Mouse (Mus musculus) limb, embryonic 14.5 days (tissue): ENCODE results near the gene Epop. TPM values are rescaled to one million over a fixed set of nuclear protein-coding genes. Genes with fewer than 3 reads are reported as not detected.

Experiments used
- ATAC-seq: fragments of 200-750 bp; cut with Nextera tagmentation; 2 replicates; pipeline ENCODE4 v1.8.0; 2017; ENCODE audit warnings: low read depth, moderate number of reproducible peaks, moderate TSS enrichment; ENCODE audit not compliant: low FRiP score
- DNase-seq: peaks from one replicate; pipeline ENCODE4 v3.0.0-alpha.2; 2015; ENCODE audit warnings: low spot score
- H3K27ac ChIP-seq: fragments of 300-500 bp; sonication (generic); replicated peaks from 2 replicates; pipeline ENCODE4 v1.5.1; 2014; ENCODE audit warnings: low read depth, mild to moderate bottlenecking, low read length, moderate library complexity, mixed read lengths
- H3K27me3 ChIP-seq: fragments of 300-500 bp; sonication (generic); 2 replicates; pipeline ENCODE4 v1.6.1; 2014; ENCODE audit warnings: low read length, mixed read lengths; ENCODE audit not compliant: control insufficient read depth, insufficient read depth
- H3K36me3 ChIP-seq: fragments of 300-500 bp; sonication (generic); 2 replicates; pipeline ENCODE4 v1.6.1; 2014; ENCODE audit warnings: mild to moderate bottlenecking, low read length, moderate library complexity, mixed read lengths; ENCODE audit not compliant: control insufficient read depth, insufficient read depth
- H3K4me1 ChIP-seq: fragments of 300-500 bp; sonication (generic); 2 replicates; pipeline ENCODE4 v1.6.1; 2014; ENCODE audit warnings: antibody characterized with exemption, low read length, mixed read lengths; ENCODE audit not compliant: control insufficient read depth, insufficient read depth
- H3K4me2 ChIP-seq: fragments of 300-500 bp; sonication (generic); replicated peaks from 2 replicates; pipeline ENCODE4 v1.6.1; 2014; ENCODE audit warnings: low read depth, mild to moderate bottlenecking, low read length, moderate library complexity; ENCODE audit not compliant: severe bottlenecking
- H3K4me3 ChIP-seq: fragments of 300-500 bp; sonication (generic); replicated peaks from 2 replicates; pipeline ENCODE4 v1.5.1; 2014; ENCODE audit warnings: low read length
- H3K9ac ChIP-seq: fragments of 300-500 bp; sonication (generic); 2 replicates; pipeline ENCODE4 v1.6.1; 2014; ENCODE audit warnings: mild to moderate bottlenecking, low read depth, low read length, moderate library complexity; ENCODE audit not compliant: severe bottlenecking
- H3K9me3 ChIP-seq: fragments of 300-500 bp; sonication (generic); 2 replicates; pipeline ENCODE4 v1.6.1; 2016; ENCODE audit warnings: low read length; ENCODE audit not compliant: control insufficient read depth
- POLR2A ChIP-seq: fragments of 200-500 bp; IDR thresholded peaks from 2 replicates; pipeline ENCODE4 v1.8.0; 2012; ENCODE audit warnings: inconsistent platforms, mild to moderate bottlenecking, moderate library complexity, borderline replicate concordance; ENCODE audit not compliant: insufficient read depth, insufficient read length; ENCODE audit errors: extremely low read depth
- WGBS: fragments of 180-500 bp; shearing (Covaris S2); extraction: QIAGEN DNeasy Blood & Tissue Kit; methylation state at CpG from one replicate; pipeline ENCODE4 v1.1.7; 2014; 5-methylcytosine and 5-hydroxymethylcytosine counted together
- polyA plus RNA-seq, 2 experiments: library from polyadenylated mRNA; depleted of rRNA in 1 of 2; stranded (reverse) in 1 of 2; unstranded in 1 of 2; fragments of >200 nt; fragmentation: Nextera tagmentation in 1 of 2; extraction: Ambion mirVana in 1 of 2; gene quantifications; 2 replicates each; pipeline versions ENCODE4 v1.2.1 to v1.2.3; 2012 to 2014

Epop gene
- polyA plus RNA-seq, 2 experiments: 4.4 to 6.6 TPM

DNA sequence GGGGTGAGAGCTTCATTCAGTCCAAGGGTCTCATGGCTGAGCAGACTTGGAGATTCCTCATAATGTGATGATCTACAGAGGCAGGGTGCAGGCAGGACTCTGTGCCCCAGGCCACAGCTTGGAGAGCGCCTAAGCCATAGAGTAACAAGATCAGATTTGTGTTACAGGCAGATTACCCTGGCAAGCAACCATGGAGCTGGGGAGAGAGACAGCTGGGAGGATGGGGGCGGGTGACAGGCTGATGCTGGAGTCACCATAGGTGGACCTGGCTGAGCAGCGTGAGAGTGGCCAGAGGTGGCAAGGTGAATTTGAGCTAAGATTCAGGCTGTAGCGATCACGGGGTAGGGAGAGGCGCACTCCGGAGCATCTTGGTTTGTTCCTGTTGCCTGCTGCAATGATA, 38.7 kb upstream of the Epop start:
- no peak for DNase-seq
- no peaks in the 10 kb centered on the region for H3K27me3 ChIP-seq
- no peaks in the 10 kb centered on the region for H3K9me3 ChIP-seq
- peaks cover 76% of the 10 kb centered on the region for H3K36me3 ChIP-seq
- no peak for TF ChIP-seq POLR2A
- H3K9ac ChIP-seq: no peak overlapping the region
- ATAC-seq: no peak
- WGBS: 91% methylated on average over 7 of the region's 7 CpGs
- no peak overlapping the region for H3K4me2 ChIP-seq
- peaks cover 4% of the 10 kb centered on the region for H3K4me1 ChIP-seq
- H3K27ac ChIP-seq: no peak overlapping the region
- H3K4me3 ChIP-seq: no peak overlapping the region

DNA sequence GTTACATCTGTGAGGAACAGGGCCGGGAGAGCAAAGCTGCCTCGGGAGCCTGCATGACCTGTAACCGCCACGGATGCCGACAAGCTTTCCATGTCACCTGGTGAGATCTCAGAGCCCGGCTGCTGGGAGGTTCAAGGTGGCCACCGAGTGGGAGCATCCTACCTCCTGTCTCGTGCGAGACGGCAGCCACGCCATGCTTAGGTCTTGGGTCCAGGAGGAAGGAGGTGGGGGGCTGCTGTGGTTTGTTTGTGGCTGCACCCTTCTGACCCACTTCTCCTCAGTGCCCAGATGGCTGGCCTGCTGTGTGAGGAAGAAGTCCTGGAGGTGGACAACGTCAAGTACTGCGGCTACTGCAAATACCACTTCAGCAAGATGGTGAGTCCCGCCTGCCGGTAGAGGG, 37.3 kb upstream of the Epop start:
- Histone ChIP-seq H3K4me1 (peaks cover 13% of the 10 kb centered on the region), H3K27me3 (peaks cover 5% of the 10 kb centered on the region), H3K9me3 (no peaks in the 10 kb centered on the region), H3K4me3 (no peak overlapping the region), H3K36me3 (peaks cover 63% of the 10 kb centered on the region), H3K4me2 (no peak overlapping the region), H3K9ac (no peak overlapping the region), H3K27ac (no peak overlapping the region)
- 93% methylated on average over 14 of the region's 15 CpGs for WGBS
- no peak for TF ChIP-seq POLR2A
- DNase-seq (no peak), ATAC-seq (no peak)

DNA sequence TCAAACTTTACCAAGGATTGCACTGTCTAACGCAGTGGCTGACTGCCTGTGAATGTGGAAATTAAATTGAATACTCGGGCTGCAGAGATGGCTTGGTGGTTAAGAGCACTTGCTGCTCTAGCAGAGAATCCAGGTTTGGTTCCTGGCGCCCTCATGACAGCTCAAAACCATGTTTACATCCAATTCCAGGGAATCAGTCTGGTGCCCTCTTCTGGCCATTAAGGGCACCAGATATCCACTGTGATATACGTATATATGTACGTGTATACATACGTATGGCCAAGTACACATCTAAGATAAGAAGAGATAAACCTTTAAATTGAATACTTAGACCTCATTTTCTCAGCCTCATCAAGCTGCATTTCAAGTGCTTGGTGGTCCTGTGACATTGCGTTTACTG, 36.7 kb upstream of the Epop start:
- H3K4me2 ChIP-seq: no peak overlapping the region
- H3K27ac ChIP-seq: no peak overlapping the region
- H3K9me3 ChIP-seq: no peaks in the 10 kb centered on the region
- ATAC-seq (no peak), DNase-seq (no peak)
- H3K4me3 ChIP-seq: no peak overlapping the region
- no peak for TF ChIP-seq POLR2A
- WGBS: 95% methylated on average over 7 of the region's 7 CpGs
- H3K9ac ChIP-seq: no peak overlapping the region
- peaks cover 58% of the 10 kb centered on the region for H3K36me3 ChIP-seq
- H3K27me3 ChIP-seq: peaks cover 10% of the 10 kb centered on the region
- H3K4me1 ChIP-seq: peaks cover 16% of the 10 kb centered on the region

DNA sequence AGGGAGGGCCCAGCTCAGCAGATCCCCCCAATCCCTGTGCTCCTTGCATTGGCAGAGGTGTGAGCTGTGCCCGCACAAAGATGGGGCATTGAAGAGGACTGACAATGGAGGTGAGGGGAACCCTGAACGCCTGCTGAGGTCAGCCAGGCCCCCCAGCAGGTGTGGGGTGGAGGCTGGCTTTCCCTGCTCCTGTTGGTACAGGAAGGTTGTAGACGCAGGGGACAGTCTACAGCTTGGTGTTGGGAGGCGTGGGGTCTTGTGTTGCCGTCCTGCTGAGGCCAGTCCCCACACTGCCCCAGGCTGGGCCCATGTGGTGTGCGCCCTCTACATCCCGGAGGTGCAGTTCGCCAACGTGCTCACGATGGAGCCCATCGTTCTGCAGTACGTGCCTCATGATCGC, 35.9 kb upstream of the Epop start:
- no peak overlapping the region for H3K27ac ChIP-seq
- H3K9me3 ChIP-seq: no peaks in the 10 kb centered on the region
- H3K4me2 ChIP-seq: no peak overlapping the region
- TF ChIP-seq POLR2A: no peak
- H3K4me3 ChIP-seq: no peak overlapping the region
- WGBS: 88% methylated on average over 13 of the region's 13 CpGs
- no peak for DNase-seq
- H3K9ac ChIP-seq: no peak overlapping the region
- H3K36me3 ChIP-seq: peaks cover 50% of the 10 kb centered on the region
- peaks cover 17% of the 10 kb centered on the region for H3K27me3 ChIP-seq
- H3K4me1 ChIP-seq: peaks cover 22% of the 10 kb centered on the region
- ATAC-seq: no peak

DNA sequence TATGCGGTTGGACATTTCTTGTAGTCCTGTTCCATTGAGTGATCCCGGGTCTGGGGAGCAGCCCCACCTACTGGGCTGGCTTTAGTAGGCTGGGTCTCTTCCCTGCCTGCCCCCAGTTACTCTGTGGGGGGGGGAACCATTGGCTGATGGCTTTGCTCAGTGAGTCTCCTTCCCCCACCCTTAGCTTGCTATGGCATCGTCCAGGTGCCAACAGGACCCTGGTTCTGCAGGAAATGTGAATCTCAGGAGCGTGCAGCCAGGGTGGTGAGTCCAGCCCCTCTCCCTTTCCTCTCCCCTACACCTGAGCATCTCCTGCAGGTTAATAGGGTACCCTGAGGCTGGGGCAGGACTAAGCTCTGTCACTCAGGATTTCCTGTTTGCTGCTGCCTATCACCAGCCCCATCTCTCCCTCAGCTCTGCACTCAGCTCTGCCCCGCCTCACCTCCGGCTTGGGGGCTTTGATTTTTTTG, 35.3 kb upstream of the Epop start:
- H3K27ac ChIP-seq: 0 out of 2 replicates have a peak overlapping the region, but pooled peaks have one; percentile 19

DNA sequence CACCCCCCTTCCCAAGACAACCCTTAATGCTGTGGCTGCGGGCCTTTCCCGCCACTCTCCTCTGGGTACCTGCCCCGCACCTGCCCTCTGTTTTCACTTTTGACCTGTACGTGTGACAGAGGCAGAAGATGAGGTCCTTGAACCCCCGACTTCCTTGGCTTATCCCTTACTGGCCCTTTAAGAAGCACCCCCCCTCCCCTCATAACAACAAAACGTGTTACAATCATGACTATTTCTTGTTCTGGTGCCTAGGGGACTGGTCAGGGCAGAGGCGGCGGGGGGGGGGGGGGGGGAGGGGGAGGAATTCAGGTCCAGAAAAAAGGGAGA, 34.8 kb upstream of the Epop start:
- DNase-seq (no peak), ATAC-seq (no peak)
- Histone ChIP-seq H3K36me3 (peaks cover 39% of the 10 kb centered on the region), H3K27ac (no peak overlapping the region), H3K4me3 (peak overlapping the region; percentile 85), H3K27me3 (peaks cover 17% of the 10 kb centered on the region), H3K4me2 (peak overlapping the region; percentile 63), H3K9me3 (no peaks in the 10 kb centered on the region), H3K4me1 (peaks cover 24% of the 10 kb centered on the region), H3K9ac (peak overlapping the region; percentile 85)
- TF ChIP-seq POLR2A: no peak
- WGBS: 0% methylated on average over 6 of the region's 8 CpGs

More for the DNA sequence above, 35.3 kb upstream of the Epop start:
- TF ChIP-seq POLR2A: no peak
- Histone ChIP-seq H3K4me3 (peak overlapping the region; percentile 85), H3K27me3 (peaks cover 17% of the 10 kb centered on the region), H3K9ac (peak overlapping the region; percentile 17; the same call in 1 of the 2 replicates), H3K9me3 (no peaks in the 10 kb centered on the region), H3K36me3 (peaks cover 44% of the 10 kb centered on the region), H3K4me2 (peak overlapping the region; percentile 63), H3K4me1 (peaks cover 22% of the 10 kb centered on the region)
- no peak for DNase-seq
- no peak for ATAC-seq
- 23% methylated on average over 6 of the region's 6 CpGs for WGBS
